8 mouse cellular contexts compared by ENCODE assay signal in the genomic region with DNA sequence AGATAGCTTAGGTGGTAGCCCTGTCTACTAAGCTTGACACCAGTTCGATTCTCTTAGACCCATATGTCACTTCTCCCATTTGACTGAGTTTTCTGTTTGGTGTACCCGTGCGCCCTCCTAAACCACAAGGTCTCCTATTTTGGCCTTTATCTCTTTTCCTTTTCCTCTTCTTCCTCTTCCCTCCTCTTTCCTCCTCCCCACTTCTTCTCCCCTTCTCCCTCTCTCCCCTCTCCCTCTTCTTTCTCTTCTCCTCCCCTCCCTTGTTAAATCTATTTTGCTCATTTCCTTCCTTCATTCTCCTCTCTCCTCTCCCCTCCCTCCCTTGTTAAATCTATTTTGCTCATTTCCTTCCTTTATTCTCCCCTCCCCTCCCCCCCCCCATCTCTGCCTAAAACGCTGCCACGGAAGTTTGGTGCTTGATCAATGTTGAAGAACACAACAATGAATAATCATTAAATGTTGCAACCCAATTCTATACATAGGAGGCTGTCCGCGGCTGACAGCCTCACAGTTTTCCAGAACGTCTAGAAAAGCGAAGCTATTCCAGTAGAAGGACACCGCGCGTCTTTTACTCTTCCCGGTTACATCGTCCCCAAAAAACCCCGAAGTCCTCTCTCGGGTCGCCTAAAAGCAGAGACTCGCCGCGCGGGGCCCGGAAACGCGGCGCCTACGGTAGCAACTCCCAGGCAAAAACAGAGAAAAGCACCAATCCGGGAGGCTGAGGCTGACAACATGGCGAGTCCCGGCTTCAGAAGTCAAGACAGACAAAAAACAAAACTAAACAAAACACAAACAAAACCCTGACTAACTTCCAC. TPM values are rescaled to one million over a fixed set of nuclear protein-coding genes. Genes with fewer than 3 reads are reported as not detected.
DNase-seq lines count a peak whose midpoint lies in the region; ATAC-seq and TF ChIP-seq lines count a peak whose summit lies in the region.

No protein-coding gene starts in this region.

- DNase-seq in kidney, adult 9 months = no peak
- DNase-seq in MN1 (ENCODE audit: low spot score) = peak; percentile 22
- DNase-seq in forebrain, embryonic 14.5 days (ENCODE audit: low spot score) = no peak
- no peak for DNase-seq in liver, postnatal 0 days
- DNase-seq in Muller cell, postnatal 12 days (ENCODE audit: inconsistent ontology term) = no peak
- no peak for DNase-seq in left cerebral cortex, adult 18-20 months (ENCODE audit: low spot score in 2 of 2)
- DNase-seq in kidney, adult 18-20 months = no peak

- no peaks in the 10 kb centered on the region for H3K36me3 ChIP-seq in kidney, embryonic 14.5 days (ENCODE audit: control insufficient read depth, insufficient read depth, low read length)
- H3K36me3 ChIP-seq in forebrain, embryonic 14.5 days (ENCODE audit: control insufficient read depth, insufficient read depth, low read length) = 0 out of 2 replicates have a peak, but pooled peaks cover 11% of the 10 kb centered on the region
- no peaks in the 10 kb centered on the region for H3K36me3 ChIP-seq in liver, postnatal 0 days (replicated peaks; ENCODE audit: insufficient read depth, low read length)

- peak overlapping the region; percentile 90 for H3K4me3 ChIP-seq in kidney, embryonic 14.5 days (ENCODE audit: low read length)
- H3K4me3 ChIP-seq in forebrain, embryonic 14.5 days (ENCODE audit: low read depth, low read length) = peak overlapping the region; percentile 86
- H3K4me3 ChIP-seq in liver, postnatal 0 days (ENCODE audit: low read depth, low read length) = peak overlapping the region; percentile 97

- H3K4me1 ChIP-seq in kidney, embryonic 14.5 days (ENCODE audit: control insufficient read depth, insufficient read depth, low read length) = peaks cover 11% of the 10 kb centered on the region; the same call in 1 of the 2 replicates
- H3K4me1 ChIP-seq in forebrain, embryonic 14.5 days (ENCODE audit: control insufficient read depth, insufficient read depth, low read length) = peaks cover 18% of the 10 kb centered on the region
- peaks cover 13% of the 10 kb centered on the region for H3K4me1 ChIP-seq in liver, postnatal 0 days (ENCODE audit: insufficient read depth)

- no peak for TF ChIP-seq CTCF in liver, postnatal 0 days (IDR thresholded peaks at IDR 0.05; ENCODE audit: low read depth)

- peak overlapping the region; percentile 64 for H3K9ac ChIP-seq in kidney, embryonic 14.5 days (ENCODE audit: low read depth, low read length)
- peak overlapping the region; percentile 68 for H3K9ac ChIP-seq in forebrain, embryonic 14.5 days (ENCODE audit: low read length)
- H3K9ac ChIP-seq in liver, postnatal 0 days (replicated peaks) = peak overlapping the region; percentile 75

- peak overlapping the region; percentile 66 for H3K4me2 ChIP-seq in kidney, embryonic 14.5 days (replicated peaks; ENCODE audit: low read depth, low read length)
- peak overlapping the region; percentile 58 for H3K4me2 ChIP-seq in forebrain, embryonic 14.5 days (ENCODE audit: low read length)
- H3K4me2 ChIP-seq in liver, postnatal 0 days (ENCODE audit: low read depth, low read length) = peak overlapping the region; percentile 82

- H3K27ac ChIP-seq in kidney, embryonic 14.5 days (ENCODE audit: low read depth, low read length) = peak overlapping the region; percentile 94
- H3K27ac ChIP-seq in forebrain, embryonic 14.5 days (ENCODE audit: low read depth, low read length) = peak overlapping the region; percentile 89
- peak overlapping the region; percentile 96 for H3K27ac ChIP-seq in liver, postnatal 0 days (ENCODE audit: low read depth)

- no peak for TF ChIP-seq EP300 in liver, postnatal 0 days (IDR thresholded peaks at IDR 0.05; ENCODE audit: low read depth)

- WGBS in kidney, embryonic 14.5 days = 7% methylated on average over 29 of the region's 29 CpGs
- WGBS in forebrain, embryonic 14.5 days = 7% methylated on average over 29 of the region's 29 CpGs
- WGBS in liver, postnatal 0 days (ENCODE audit: insufficient replicate concordance) = 3% methylated on average over 29 of the region's 29 CpGs

- no peaks in the 10 kb centered on the region for H3K27me3 ChIP-seq in kidney, embryonic 14.5 days (ENCODE audit: control insufficient read depth, insufficient read depth, low read length)
- no peaks in the 10 kb centered on the region for H3K27me3 ChIP-seq in forebrain, embryonic 14.5 days (replicated peaks; ENCODE audit: control insufficient read depth, insufficient read depth, low read length)
- H3K27me3 ChIP-seq in liver, postnatal 0 days (ENCODE audit: insufficient read depth, low read length) = no peaks in the 10 kb centered on the region

- ATAC-seq in kidney, embryonic 14.5 days (ENCODE audit: low FRiP score, low TSS enrichment) = peak; percentile 74
- peak; percentile 72 for ATAC-seq in forebrain, embryonic 14.5 days
- peak; percentile 64 for ATAC-seq in liver, postnatal 0 days

- no peaks in the 10 kb centered on the region for H3K9me3 ChIP-seq in kidney, embryonic 14.5 days (ENCODE audit: control insufficient read depth, low read length)
- H3K9me3 ChIP-seq in forebrain, embryonic 14.5 days (replicated peaks; ENCODE audit: control insufficient read depth, low read length) = no peaks in the 10 kb centered on the region
- no peaks in the 10 kb centered on the region for H3K9me3 ChIP-seq in liver, postnatal 0 days (ENCODE audit: low read length)

RNA-seq across cellular contexts. Expression of a gene that starts 0.8 kb away (rescaled TPM):
- 73.4 and 88.8 TPM in 2 replicates for polyA plus RNA-seq in kidney, embryonic 14.5 days (2014; fragmentation: Nextera tagmentation; extraction: Ambion mirVana)
- 32.8 and 46.5 TPM in 2 replicates for polyA plus RNA-seq in forebrain, embryonic 14.5 days (2014; fragmentation: Nextera tagmentation; extraction: Ambion mirVana)
- polyA plus RNA-seq in liver, postnatal 0 days (2015; fragmentation: Nextera tagmentation; extraction: Ambion mirVana) = 27.2 and 27.6 TPM in 2 replicates
- 10 to 100 TPM; 29.4 to 29.8 TPM for total RNA-seq in left cerebral cortex, adult 18-20 months (2021)

RNA-seq across cellular contexts. Expression of a gene that starts 11.4 kb away (rescaled TPM):
- 11.1 and 17.7 TPM in 2 replicates for polyA plus RNA-seq in kidney, embryonic 14.5 days (2014; fragmentation: Nextera tagmentation; extraction: Ambion mirVana)
- 155 and 210 TPM in 2 replicates for polyA plus RNA-seq in forebrain, embryonic 14.5 days (2014; fragmentation: Nextera tagmentation; extraction: Ambion mirVana)
- 6.8 and 7.0 TPM in 2 replicates for polyA plus RNA-seq in liver, postnatal 0 days (2015; fragmentation: Nextera tagmentation; extraction: Ambion mirVana)
- total RNA-seq in left cerebral cortex, adult 18-20 months (2021) = 100 to 1,000 TPM; 181 TPM

RNA-seq across cellular contexts. Expression of a gene that starts 25.8 kb away (rescaled TPM):
- 0.91 TPM in 1 of 2 replicates, not detected in the other for polyA plus RNA-seq in kidney, embryonic 14.5 days (2014; fragmentation: Nextera tagmentation; extraction: Ambion mirVana)
- polyA plus RNA-seq in forebrain, embryonic 14.5 days (2014; fragmentation: Nextera tagmentation; extraction: Ambion mirVana) = 0.17 TPM in 1 of 2 replicates, not detected in the other
- polyA plus RNA-seq in liver, postnatal 0 days (2015; fragmentation: Nextera tagmentation; extraction: Ambion mirVana) = 0.09 TPM in 2 replicates
- under 1 TPM; 0.51 to 0.87 TPM for total RNA-seq in left cerebral cortex, adult 18-20 months (2021)
